Mouse (Mus musculus) thymus, adult 2 months (tissue): ENCODE data around the gene Gm20388. TPM values are rescaled to one million over a fixed set of nuclear protein-coding genes. Genes with fewer than 3 reads are reported as not detected.

Source experiments
- DNase-seq: peaks from one replicate; pipeline ENCODE4 v3.0.0; 2021
- H3K27ac ChIP-seq: fragments of 200-500 bp; 2 replicates; pipeline ENCODE4 v1.5.1; 2012; ENCODE audit warnings: low read length, control low read depth; ENCODE audit not compliant: control insufficient read depth, insufficient read depth
- H3K27me3 ChIP-seq: fragments of 200-500 bp; 2 replicates; pipeline ENCODE4 v1.6.1; 2012; ENCODE audit warnings: mild to moderate bottlenecking, low read length, moderate library complexity, mixed read lengths; ENCODE audit not compliant: control insufficient read depth, insufficient read depth
- H3K36me3 ChIP-seq: fragments of 200-500 bp; 2 replicates; pipeline ENCODE4 v1.6.1; 2012; ENCODE audit warnings: mild to moderate bottlenecking, low read length, moderate library complexity; ENCODE audit not compliant: control insufficient read depth, insufficient read depth
- H3K4me1 ChIP-seq: fragments of 200-500 bp; replicated peaks from 2 replicates; pipeline ENCODE4 v1.6.1; 2012; ENCODE audit warnings: low read length; ENCODE audit not compliant: control insufficient read depth, insufficient read depth
- H3K4me3 ChIP-seq: fragments of 200-500 bp; 2 replicates; pipeline ENCODE4 v1.5.1; 2012; ENCODE audit warnings: mild to moderate bottlenecking, low read length, control low read depth, moderate library complexity; ENCODE audit not compliant: control insufficient read depth, insufficient read depth
- CTCF ChIP-seq: fragments of 200-500 bp; IDR thresholded peaks from 2 replicates; pipeline ENCODE4 v1.5.1; 2012; ENCODE audit warnings: mild to moderate bottlenecking, control low read depth, low read length, moderate library complexity, borderline replicate concordance; ENCODE audit not compliant: control insufficient read depth, poor library complexity, insufficient read depth; ENCODE audit errors: extremely low read depth
- POLR2A ChIP-seq: fragments of 200-500 bp; IDR thresholded peaks from 2 replicates; pipeline ENCODE4 v1.6.1; 2012; ENCODE audit warnings: mild to moderate bottlenecking, low read length, control low read depth, moderate library complexity; ENCODE audit not compliant: control insufficient read depth, poor library complexity, insufficient read depth; ENCODE audit errors: extremely low read depth
- WGBS: fragments of 180-500 bp; shearing (Covaris S2); methylation state at CpG from one replicate; pipeline ENCODE4 v1.1.7; 2018; 5-methylcytosine and 5-hydroxymethylcytosine counted together
- polyA plus RNA-seq: library from polyadenylated mRNA; depleted of rRNA; stranded (reverse); fragments of >200 nt; gene quantifications from 2 replicates; pipeline ENCODE4 v1.2.3, GENCODE M21; 2012

The Gm20388 gene
- polyA plus RNA-seq, 1 experiment: 103 TPM

DNA sequence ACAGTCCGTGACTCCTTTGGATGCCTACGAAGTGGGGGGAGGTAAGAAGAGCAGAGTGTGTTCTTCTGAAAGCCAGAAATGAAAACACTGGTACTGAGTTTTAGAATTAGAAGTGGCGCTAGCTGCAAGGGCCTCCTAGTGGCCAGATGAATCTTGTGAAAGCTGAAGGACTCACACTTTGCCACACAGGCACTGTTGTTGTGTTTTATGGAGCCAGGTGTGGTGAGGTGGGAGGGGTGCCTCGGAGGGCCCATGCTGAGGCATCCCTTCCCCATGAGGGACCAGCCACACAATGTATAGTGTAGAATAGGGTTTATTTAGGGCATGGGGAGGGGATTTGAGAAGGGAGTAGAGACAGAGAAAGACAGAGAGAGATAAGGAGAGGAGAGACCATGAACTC, 3587.1 kb downstream of the Gm20388 start:
- DNase-seq: no peak
- Histone ChIP-seq H3K36me3 (peaks cover 55% of the 10 kb centered on the region), H3K27me3 (no peaks in the 10 kb centered on the region), H3K4me3 (no peak overlapping the region), H3K4me1 (no peaks in the 10 kb centered on the region), H3K27ac (no peak overlapping the region)
- WGBS: 92% methylated on average over 4 of the region's 4 CpGs
- TF ChIP-seq CTCF (no peak), POLR2A (no peak)

DNA sequence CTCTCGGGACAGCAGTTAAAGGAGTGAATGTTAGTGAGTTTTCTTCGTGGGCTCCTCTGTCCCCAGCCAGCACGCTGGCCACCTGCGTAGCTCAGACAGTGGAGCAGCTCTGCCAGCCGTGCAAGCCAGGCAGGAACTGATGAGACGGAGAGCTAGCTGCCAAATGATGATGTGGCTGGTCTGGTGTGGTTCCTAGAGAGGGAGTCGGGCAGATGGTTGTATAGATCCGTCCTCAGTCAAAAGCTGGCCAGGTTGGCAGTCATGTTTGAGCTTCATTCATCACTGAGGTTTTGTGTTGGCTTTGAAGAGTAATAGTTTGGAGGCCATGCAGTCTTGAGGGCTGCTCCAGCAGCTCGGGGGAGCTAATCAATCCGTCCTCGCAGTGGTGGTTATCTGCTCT, 3588.3 kb downstream of the Gm20388 start:
- Histone ChIP-seq H3K36me3 (peaks cover 48% of the 10 kb centered on the region), H3K4me1 (no peaks in the 10 kb centered on the region), H3K27ac (no peak overlapping the region), H3K4me3 (no peak overlapping the region), H3K27me3 (no peaks in the 10 kb centered on the region)
- 96% methylated on average over 11 of the region's 11 CpGs for WGBS
- DNase-seq: no peak
- no peak for TF ChIP-seq CTCF
- TF ChIP-seq POLR2A: no peak

GRCm38 (mm10) chr8:123499556-123499955, 3588.9 kb downstream of the Gm20388 start:
- H3K27me3 ChIP-seq: no peaks in the 10 kb centered on the region
- 95% methylated on average over 11 of the region's 11 CpGs for WGBS
- no peak for DNase-seq
- H3K36me3 ChIP-seq: peaks cover 44% of the 10 kb centered on the region
- TF ChIP-seq CTCF (no peak), POLR2A (no peak)
- no peaks in the 10 kb centered on the region for H3K4me1 ChIP-seq
- H3K27ac ChIP-seq: no peak overlapping the region
- H3K4me3 ChIP-seq: no peak overlapping the region

GRCm38 (mm10) chr8:123502192-123502591, 3591.6 kb downstream of the Gm20388 start:
- no peak for DNase-seq
- Histone ChIP-seq H3K36me3 (peaks cover 27% of the 10 kb centered on the region), H3K4me1 (no peaks in the 10 kb centered on the region), H3K27ac (no peak overlapping the region), H3K4me3 (no peak overlapping the region), H3K27me3 (no peaks in the 10 kb centered on the region)
- no peak for TF ChIP-seq POLR2A
- no peak for TF ChIP-seq CTCF
- 97% methylated on average over 5 of the region's 5 CpGs for WGBS

DNA sequence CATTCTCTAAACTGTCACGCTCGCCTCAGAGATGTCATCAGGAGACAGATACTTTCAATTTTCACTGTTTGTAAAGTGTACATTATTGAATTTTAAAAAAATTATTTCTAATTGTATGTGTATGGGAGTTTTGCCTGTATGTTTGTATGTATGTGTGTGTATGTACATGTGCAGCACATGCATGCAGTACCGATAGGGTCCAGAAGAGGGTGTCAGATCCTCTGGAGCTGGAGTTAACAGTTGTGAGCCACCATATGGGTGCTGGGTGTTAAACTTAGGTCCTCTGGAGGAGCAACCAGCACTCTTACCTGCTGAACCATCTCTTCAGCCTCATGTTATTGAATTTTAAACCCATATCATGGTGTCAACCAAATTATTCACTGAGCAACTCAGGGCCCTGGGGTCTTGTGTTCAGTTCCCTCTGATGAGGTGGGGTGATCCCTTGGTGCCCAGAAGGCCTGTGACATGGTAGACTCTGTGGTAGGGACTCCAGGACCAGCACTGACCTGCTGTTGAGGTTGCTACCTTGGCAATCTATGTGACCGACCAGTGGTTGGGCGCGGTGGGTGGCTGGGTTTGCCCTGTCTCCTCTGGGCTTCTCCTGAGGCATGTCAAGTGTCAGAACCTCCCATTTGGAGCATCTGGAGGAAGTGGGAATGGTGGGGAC, 3593.3 kb downstream of the Gm20388 start:
- WGBS: 98% methylated on average over 6 of the region's 6 CpGs
- no peak for DNase-seq
- Histone ChIP-seq H3K27me3 (no peaks in the 10 kb centered on the region), H3K27ac (no peak overlapping the region), H3K36me3 (peaks cover 27% of the 10 kb centered on the region), H3K4me1 (no peaks in the 10 kb centered on the region), H3K4me3 (no peak overlapping the region)
- TF ChIP-seq CTCF (no peak), POLR2A (no peak)

- H3K27ac ChIP-seq: no peak overlapping the region
- no peaks in the 10 kb centered on the region for H3K27me3 ChIP-seq
- H3K4me1 ChIP-seq: no peaks in the 10 kb centered on the region
- 97% methylated on average over 9 of the region's 9 CpGs for WGBS
- H3K4me3 ChIP-seq: no peak overlapping the region
- no peak for DNase-seq
- no peak for TF ChIP-seq CTCF
- no peak for TF ChIP-seq POLR2A
- H3K36me3 ChIP-seq: peaks cover 26% of the 10 kb centered on the region
Observed at GRCm38 (mm10) chr8:123504591-123505195, 3594.1 kb downstream of the Gm20388 start.
